Mouse (Mus musculus) inflammation-experienced regulatory T-cells, adult 6 months (primary cell): ENCODE results near the gene Abat. TPM values are rescaled to one million over a fixed set of nuclear protein-coding genes. Genes with fewer than 3 reads are reported as not detected.
"Not testable (repeated sequence)": the region's sequence is repeated elsewhere in the genome, so short reads cannot be mapped to it uniquely, and the experiment has no call there.

ENCODE experiments used
- ATAC-seq: one replicate; pipeline ENCODE4 v1.8.0; 2017
- polyA plus RNA-seq, 3 experiments: library from polyadenylated mRNA; unstranded; fragments of 100-300 nt; shearing (Covaris generic); gene quantifications; one replicate each; pipeline ENCODE4 v1.2.1; 2017

Abat gene
- polyA plus RNA-seq, 3 experiments from 2014 or later = 0.67 to 1.3 (median 1.1) TPM

GRCm38 (mm10) chr16:8533477-8533876 is 20.2 kb downstream of the Abat start:
- ATAC-seq = no peak

- no peak for ATAC-seq
Observed at GRCm38 (mm10) chr16:8534466-8535200, 21.4 kb downstream of the Abat start.

- no peak for ATAC-seq
Observed at GRCm38 (mm10) chr16:8535411-8535810, 22.2 kb downstream of the Abat start.

GRCm38 (mm10) chr16:8539150-8539865 is 26.1 kb downstream of the Abat start:
- ATAC-seq = no peak

- ATAC-seq = no peak
Observed at GRCm38 (mm10) chr16:8540859-8541314, 27.7 kb downstream of the Abat start.

GRCm38 (mm10) chr16:8547836-8548235 is 34.6 kb downstream of the Abat start:
- ATAC-seq = no peak

GRCm38 (mm10) chr16:8549506-8549905 is 36.3 kb downstream of the Abat start:
- no peak for ATAC-seq

GRCm38 (mm10) chr16:8554351-8554750 is 41.1 kb downstream of the Abat start:
- ATAC-seq = no peak

- ATAC-seq = not testable (repeated sequence)
Observed at GRCm38 (mm10) chr16:8554751-8555150, 41.5 kb downstream of the Abat start.

- not testable (repeated sequence) for ATAC-seq
Observed at GRCm38 (mm10) chr16:8555371-8555770, 42.1 kb downstream of the Abat start.

GRCm38 (mm10) chr16:8560079-8560478 is 46.9 kb downstream of the Abat start:
- no peak for ATAC-seq

GRCm38 (mm10) chr16:8561101-8561500 is 47.9 kb downstream of the Abat start:
- not testable (repeated sequence) for ATAC-seq

- not testable (repeated sequence) for ATAC-seq
Observed at GRCm38 (mm10) chr16:8561856-8562255, 48.6 kb downstream of the Abat start.

GRCm38 (mm10) chr16:8562827-8563226 is 49.6 kb downstream of the Abat start:
- ATAC-seq = not testable (repeated sequence)

- no peak for ATAC-seq
Observed at GRCm38 (mm10) chr16:8564836-8565235, 51.6 kb downstream of the Abat start.

- ATAC-seq = no peak
Observed at GRCm38 (mm10) chr16:8565539-8565938, 52.3 kb downstream of the Abat start.

GRCm38 (mm10) chr16:8566115-8566711 is 53.0 kb downstream of the Abat start:
- ATAC-seq = no peak

- no peak for ATAC-seq
Observed at GRCm38 (mm10) chr16:8568881-8569280, 55.7 kb downstream of the Abat start.

GRCm38 (mm10) chr16:8570336-8570735 is 57.1 kb downstream of the Abat start:
- ATAC-seq = no peak

- no peak for ATAC-seq
Observed at GRCm38 (mm10) chr16:8570901-8571615, 57.8 kb downstream of the Abat start.

GRCm38 (mm10) chr16:8573041-8573440 is 59.8 kb downstream of the Abat start:
- no peak for ATAC-seq

GRCm38 (mm10) chr16:8573751-8574150 is 60.5 kb downstream of the Abat start:
- no peak for ATAC-seq

GRCm38 (mm10) chr16:8574316-8574715 is 61.1 kb downstream of the Abat start:
- ATAC-seq = no peak
